Mouse (Mus musculus) hindlimb bud, embryonic 11.5 days (tissue): Measurements from ENCODE around the gene Pla1a.

Source experiments
- DNase-seq: peaks from one replicate; pipeline ENCODE4 v3.0.0-alpha.2; 2012; ENCODE audit warnings: low read depth, low spot score; ENCODE audit errors: extremely low spot score

Pla1a gene

GRCm38 (mm10) chr16:38389284-38389893, 43.6 kb downstream of the Pla1a start:
- no peak for DNase-seq

GRCm38 (mm10) chr16:38388757-38389156, 44.2 kb downstream of the Pla1a start:
- DNase-seq: no peak

- no peak for DNase-seq
Observed at GRCm38 (mm10) chr16:38387389-38387788, 45.6 kb downstream of the Pla1a start.

- DNase-seq: no peak
Observed at GRCm38 (mm10) chr16:38385700-38386099, 47.2 kb downstream of the Pla1a start.

- DNase-seq: no peak
Observed at GRCm38 (mm10) chr16:38385184-38385634, 47.7 kb downstream of the Pla1a start.

- no peak for DNase-seq
Observed at GRCm38 (mm10) chr16:38383683-38384082, 49.3 kb downstream of the Pla1a start.

- no peak for DNase-seq
Observed at GRCm38 (mm10) chr16:38379926-38380325, 53.0 kb downstream of the Pla1a start.

- no peak for DNase-seq
Observed at GRCm38 (mm10) chr16:38379493-38379892, 53.5 kb downstream of the Pla1a start.

GRCm38 (mm10) chr16:38379088-38379487, 53.9 kb downstream of the Pla1a start:
- DNase-seq: no peak

GRCm38 (mm10) chr16:38378591-38378990, 54.4 kb downstream of the Pla1a start:
- DNase-seq: no peak

GRCm38 (mm10) chr16:38377546-38377945, 55.4 kb downstream of the Pla1a start:
- DNase-seq: no peak

GRCm38 (mm10) chr16:38376841-38377249, 56.1 kb downstream of the Pla1a start:
- DNase-seq: no peak

GRCm38 (mm10) chr16:38376163-38376840, 56.6 kb downstream of the Pla1a start:
- DNase-seq: no peak

GRCm38 (mm10) chr16:38375182-38375581, 57.8 kb downstream of the Pla1a start:
- no peak for DNase-seq

GRCm38 (mm10) chr16:38374379-38375140, 58.4 kb downstream of the Pla1a start:
- no peak for DNase-seq

- no peak for DNase-seq
Observed at GRCm38 (mm10) chr16:38373941-38374340, 59.0 kb downstream of the Pla1a start.

GRCm38 (mm10) chr16:38373439-38373838, 59.5 kb downstream of the Pla1a start:
- DNase-seq: no peak

GRCm38 (mm10) chr16:38372876-38373275, 60.1 kb downstream of the Pla1a start:
- no peak for DNase-seq

GRCm38 (mm10) chr16:38371705-38372296, 61.1 kb downstream of the Pla1a start:
- DNase-seq: no peak

- DNase-seq: no peak
Observed at GRCm38 (mm10) chr16:38370633-38371374, 62.1 kb downstream of the Pla1a start.

GRCm38 (mm10) chr16:38369992-38370484, 62.9 kb downstream of the Pla1a start:
- DNase-seq: no peak
